Mouse (Mus musculus) CH12.LX (cell line): Measurements from ENCODE around the gene Tmem128. TPM values are rescaled to one million over a fixed set of nuclear protein-coding genes. Genes with fewer than 3 reads are reported as not detected.

ENCODE experiments used
- DNase-seq: peaks from one replicate; pipeline ENCODE4 v3.0.0-alpha.2; 2013; ENCODE audit errors: extremely low read depth
- H3K27ac ChIP-seq: 2 replicates; pipeline ENCODE4 v1.5.1; 2012; ENCODE audit warnings: low read depth, mild to moderate bottlenecking, control low read depth, moderate library complexity; ENCODE audit not compliant: insufficient read depth
- H3K27me3 ChIP-seq: replicated peaks from 2 replicates; pipeline ENCODE3; 2012; ENCODE audit warnings: inconsistent platforms
- H3K36me3 ChIP-seq, 2 experiments: replicated peaks in 1 of 2; 2 replicates each; pipeline versions ENCODE3 to v1.6.1; 2012; ENCODE audit warnings: inconsistent platforms in 1 of 2, low read length in 1 of 2, mild to moderate bottlenecking in 1 of 2, mixed read lengths in 1 of 2, moderate library complexity in 1 of 2; ENCODE audit not compliant: control insufficient read depth in 1 of 2, insufficient read depth in 1 of 2
- H3K4me1 ChIP-seq, 2 experiments: 2 replicates each; pipeline ENCODE4 v1.6.1; 2012; ENCODE audit warnings: inconsistent platforms in 1 of 2, moderate library complexity in 1 of 2; ENCODE audit not compliant: insufficient read depth in 2 of 2, control insufficient read depth in 1 of 2
- H3K4me2 ChIP-seq: 2 replicates; pipeline ENCODE4 v1.6.1; 2012; ENCODE audit warnings: low read depth, mild to moderate bottlenecking, control low read depth; ENCODE audit not compliant: poor library complexity, insufficient read depth, severe bottlenecking
- H3K4me3 ChIP-seq, 3 experiments: fragments of 150-350 bp in 1 of 3; sonication (generic) in 1 of 3; replicated peaks in 1 of 3; 2 replicates each; pipeline versions ENCODE3 to v1.5.1; 2011 to 2012; ENCODE audit warnings: low read depth in 2 of 3, low read length in 2 of 3, mild to moderate bottlenecking in 2 of 3, moderate library complexity in 2 of 3, control low read depth in 1 of 3, improper control_type of control experiment in 1 of 3, inconsistent platforms in 1 of 3, mixed read lengths in 1 of 3; ENCODE audit not compliant: poor library complexity in 1 of 3
- H3K79me2 ChIP-seq: replicated peaks from 2 replicates; pipeline ENCODE4 v1.6.1; 2012; ENCODE audit warnings: mild to moderate bottlenecking, moderate library complexity; ENCODE audit not compliant: control insufficient read depth, poor library complexity, insufficient read depth, severe bottlenecking; ENCODE audit errors: extremely low read depth
- H3K9ac ChIP-seq: 2 replicates; pipeline ENCODE4 v1.6.1; 2012; ENCODE audit warnings: low read depth, mild to moderate bottlenecking, control low read depth, moderate library complexity; ENCODE audit not compliant: insufficient read depth
- H3K9me3 ChIP-seq: replicated peaks from 2 replicates; pipeline ENCODE3; 2012; ENCODE audit warnings: low read length, inconsistent platforms, mixed read lengths
- BHLHE40 ChIP-seq: IDR thresholded peaks from 2 replicates; pipeline ENCODE4 v1.6.1; 2011; ENCODE audit warnings: mild to moderate bottlenecking, low read depth, low read length, improper control_type of control experiment
- E2F4 ChIP-seq: IDR thresholded peaks from 2 replicates; pipeline ENCODE4 v1.6.1; 2011; ENCODE audit warnings: low read depth, low read length, improper control_type of control experiment; ENCODE audit not compliant: insufficient replicate concordance
- ETS1 ChIP-seq: conservative IDR thresholded peaks from 2 replicates; pipeline ENCODE4 v1.6.1; 2012; ENCODE audit warnings: low read depth, mild to moderate bottlenecking, inconsistent platforms, low read length, improper control_type of control experiment, moderate library complexity
- GABPA ChIP-seq: IDR thresholded peaks from 2 replicates; pipeline ENCODE4 v1.6.1; 2012; ENCODE audit warnings: low read depth, low read length, improper control_type of control experiment, inconsistent platforms; ENCODE audit not compliant: insufficient replicate concordance
- JUND ChIP-seq: conservative IDR thresholded peaks from 2 replicates; pipeline ENCODE4 v1.6.1; 2011; ENCODE audit warnings: low read depth, low read length, improper control_type of control experiment
- KAT2A ChIP-seq: IDR thresholded peaks from 2 replicates; pipeline ENCODE4 v1.6.1; 2012; ENCODE audit warnings: low read length, improper control_type of control experiment, inconsistent platforms; ENCODE audit not compliant: insufficient replicate concordance
- MAX ChIP-seq: IDR thresholded peaks from 2 replicates; pipeline ENCODE4 v1.6.1; 2011; ENCODE audit warnings: low read length, improper control_type of control experiment
- MYC ChIP-seq: IDR thresholded peaks from 2 replicates; pipeline ENCODE4 v1.6.1; 2011; ENCODE audit warnings: low read depth, mild to moderate bottlenecking, improper control_type of control experiment, low read length
- POLR2AphosphoS2 ChIP-seq: IDR thresholded peaks from 2 replicates; pipeline ENCODE4 v1.6.1; 2011; ENCODE audit warnings: low read depth, low read length, improper control_type of control experiment
- RAD21 ChIP-seq: IDR thresholded peaks from 2 replicates; pipeline ENCODE4 v1.6.1; 2011; ENCODE audit warnings: low read depth, mild to moderate bottlenecking, low read length, improper control_type of control experiment, moderate library complexity
- SIN3A ChIP-seq: IDR thresholded peaks from 2 replicates; pipeline ENCODE4 v1.6.1; 2012; ENCODE audit warnings: low read length, improper control_type of control experiment, inconsistent platforms
- SMC3 ChIP-seq: IDR thresholded peaks from 2 replicates; pipeline ENCODE4 v1.6.1; 2011; ENCODE audit warnings: low read depth, low read length, improper control_type of control experiment
- TBP ChIP-seq: conservative IDR thresholded peaks from 2 replicates; pipeline ENCODE4 v1.6.1; 2011; ENCODE audit warnings: low read depth, low read length, improper control_type of control experiment
- TCF12 ChIP-seq: IDR thresholded peaks from 2 replicates; pipeline ENCODE4 v1.6.1; 2014; ENCODE audit warnings: low read depth, mild to moderate bottlenecking, inconsistent platforms, low read length, improper control_type of control experiment
- USF1 ChIP-seq: IDR thresholded peaks from 2 replicates; pipeline ENCODE4 v1.6.1; 2014; ENCODE audit warnings: low read depth, mild to moderate bottlenecking, inconsistent platforms, low read length, improper control_type of control experiment
- ZC3H11A ChIP-seq: IDR thresholded peaks from 2 replicates; pipeline ENCODE4 v1.6.1; 2012; ENCODE audit warnings: low read depth, mild to moderate bottlenecking, inconsistent platforms, low read length, improper control_type of control experiment
- ZKSCAN1 ChIP-seq: IDR thresholded peaks from 2 replicates; pipeline ENCODE4 v1.6.1; 2012; ENCODE audit warnings: low read depth, inconsistent platforms, low read length, improper control_type of control experiment, borderline replicate concordance
- dilution Hi-C: fragments of 300-500 bp; cut with MboI; formaldehyde crosslinking; loops from 2 replicates; pipeline ENCODE4 v1.14.3; 2020; ENCODE audit warnings: low sequenced_read_pairs; ENCODE audit not compliant: extremely low pct_unique_long_range_greater_than_20kb, extremely low pct_ligation_motif_present
- in situ Hi-C: fragments of 300-500 bp; cut with MboI; formaldehyde crosslinking; loops from 3 replicates; pipeline ENCODE4 v1.14.3; 2019; ENCODE audit warnings: low sequenced_read_pairs, low pct_ligation_motif_present, low pct_unique_long_range_greater_than_20kb, mixed read lengths
- polyA plus RNA-seq: library from polyadenylated mRNA; unstranded; fragments of >175 nt; gene quantifications from 2 replicates; pipeline ENCODE4 v1.2.1, GENCODE M21; 2012; ENCODE audit warnings: low read depth; ENCODE audit not compliant: insufficient read length
- total RNA-seq, 2 experiments: library from RNA; depleted of rRNA; stranded (reverse); fragments of 300-350 nt in 1 of 2; fragments of >200 nt in 1 of 2; gene quantifications; 2 replicates each; pipeline ENCODE4 v1.2.3; 2012 to 2014

The Tmem128 gene
- total and polyA plus RNA-seq, 3 experiments, result 43.5 to 113 (median 64.1) TPM

DNA sequence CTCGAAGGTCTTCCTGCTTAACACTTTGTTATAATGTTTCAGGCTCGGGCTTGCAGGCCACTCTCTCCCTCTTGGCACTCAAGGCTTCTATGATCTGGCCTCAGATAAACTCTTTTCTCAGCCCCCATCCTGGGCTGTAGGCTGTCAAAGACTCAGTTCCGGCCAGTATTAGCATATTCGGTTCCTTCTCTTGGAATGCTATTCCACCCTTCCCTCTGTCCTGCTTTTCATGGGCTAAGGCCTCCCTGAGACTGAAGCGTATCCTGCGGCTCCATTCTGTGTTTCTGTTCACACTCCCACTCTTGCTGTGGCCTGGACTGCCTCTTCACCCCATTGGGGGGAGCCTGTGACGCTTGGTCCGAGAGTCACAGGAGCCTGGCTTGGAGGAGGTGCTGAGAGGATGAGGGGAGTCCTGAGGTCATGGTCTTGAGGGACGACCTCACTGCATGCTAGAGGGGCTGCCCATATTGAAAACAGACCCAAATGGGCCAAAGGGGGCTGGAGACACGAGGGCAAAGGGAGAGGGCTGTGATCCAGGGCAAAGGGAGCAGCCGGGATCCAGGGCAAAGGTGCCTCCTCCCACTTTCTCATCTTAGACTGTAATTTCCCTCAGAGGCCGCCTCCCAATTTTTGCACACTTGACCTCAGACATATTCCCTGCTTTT is 18.1 kb downstream of the Tmem128 start:
- H3K9me3 ChIP-seq, result no peaks in the 10 kb centered on the region
- no peak for TF ChIP-seq ZKSCAN1
- TF ChIP-seq E2F4, result no peak
- TF ChIP-seq RAD21, result no peak
- TF ChIP-seq SMC3, result no peak
- TF ChIP-seq BHLHE40, result no peak
- TF ChIP-seq ETS1, result no peak
- TF ChIP-seq TCF12, result no peak
- no peak for TF ChIP-seq USF1
- no peak for TF ChIP-seq KAT2A
- no peak for TF ChIP-seq TBP
- no peak for TF ChIP-seq GABPA
- TF ChIP-seq POLR2AphosphoS2, result no peak
- TF ChIP-seq SIN3A, result no peak
- TF ChIP-seq MYC, result no peak
- TF ChIP-seq MAX, result no peak
- no peak overlapping the region for H3K9ac ChIP-seq
- H3K27me3 ChIP-seq, result no peaks in the 10 kb centered on the region
- peaks cover 0 to 4% of the 10 kb centered on the region in 2 experiments for H3K36me3 ChIP-seq
- no peak overlapping the region for H3K4me3 ChIP-seq
- H3K79me2 ChIP-seq, result no peaks in the 10 kb centered on the region
- no peak overlapping the region for H3K4me2 ChIP-seq
- H3K4me1 ChIP-seq, result peaks cover 2 to 5% of the 10 kb centered on the region in 2 experiments; a peak in 1 of 4 replicates
- in situ Hi-C loops (no loop called here), dilution Hi-C loops (no loop called here)
- no peak overlapping the region for H3K27ac ChIP-seq
- no peak for DNase-seq

DNA sequence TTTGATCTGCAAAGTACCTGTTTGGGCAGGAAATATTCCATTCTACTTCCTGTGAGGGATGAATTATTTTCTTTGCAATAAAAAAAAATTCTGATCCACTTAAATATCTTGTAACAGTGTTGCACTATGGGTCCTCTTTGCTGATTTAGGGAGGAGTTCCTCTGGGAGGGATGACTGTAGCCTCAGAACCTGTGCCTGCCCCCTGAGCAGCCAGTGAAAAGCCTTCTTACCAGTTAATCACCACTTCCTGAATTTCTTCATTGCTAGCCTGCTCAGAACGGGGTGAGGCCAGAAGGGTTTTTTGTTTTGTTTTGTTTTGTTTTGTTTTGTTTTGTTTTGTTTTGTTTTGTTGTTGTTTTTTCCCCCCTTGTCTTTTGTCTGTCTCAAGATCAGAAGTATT is 20.1 kb downstream of the Tmem128 start:
- Histone ChIP-seq H3K79me2 (no peaks in the 10 kb centered on the region), H3K4me3 (no peak overlapping the region), H3K9ac (no peak overlapping the region), H3K9me3 (no peaks in the 10 kb centered on the region)
- DNase-seq, result no peak
- no peak for TF ChIP-seq TBP
- no peak for TF ChIP-seq ZC3H11A
- no peak for TF ChIP-seq JUND
- TF ChIP-seq, all 38 proteins: peak for 0
- in situ Hi-C loops, result no loop called here
- dilution Hi-C loops, result no loop called here
- no peaks in the 10 kb centered on the region for H3K36me3 ChIP-seq
- H3K4me2 ChIP-seq, result no peak overlapping the region
- H3K27me3 ChIP-seq, result no peaks in the 10 kb centered on the region
- no peak overlapping the region for H3K27ac ChIP-seq
- no peaks in the 10 kb centered on the region for H3K4me1 ChIP-seq
